Mouse (Mus musculus): ENCODE results near the gene Rapgef5. TPM values are rescaled to one million over a fixed set of nuclear protein-coding genes. Genes with fewer than 3 reads are reported as not detected.
A peak's percentile ranks its signal among the peaks of the same experiment; 100 is the strongest.

The Rapgef5 gene
- total RNA-seq, 2 experiments from 2014 or later: 129 to 141 TPM

DNA sequence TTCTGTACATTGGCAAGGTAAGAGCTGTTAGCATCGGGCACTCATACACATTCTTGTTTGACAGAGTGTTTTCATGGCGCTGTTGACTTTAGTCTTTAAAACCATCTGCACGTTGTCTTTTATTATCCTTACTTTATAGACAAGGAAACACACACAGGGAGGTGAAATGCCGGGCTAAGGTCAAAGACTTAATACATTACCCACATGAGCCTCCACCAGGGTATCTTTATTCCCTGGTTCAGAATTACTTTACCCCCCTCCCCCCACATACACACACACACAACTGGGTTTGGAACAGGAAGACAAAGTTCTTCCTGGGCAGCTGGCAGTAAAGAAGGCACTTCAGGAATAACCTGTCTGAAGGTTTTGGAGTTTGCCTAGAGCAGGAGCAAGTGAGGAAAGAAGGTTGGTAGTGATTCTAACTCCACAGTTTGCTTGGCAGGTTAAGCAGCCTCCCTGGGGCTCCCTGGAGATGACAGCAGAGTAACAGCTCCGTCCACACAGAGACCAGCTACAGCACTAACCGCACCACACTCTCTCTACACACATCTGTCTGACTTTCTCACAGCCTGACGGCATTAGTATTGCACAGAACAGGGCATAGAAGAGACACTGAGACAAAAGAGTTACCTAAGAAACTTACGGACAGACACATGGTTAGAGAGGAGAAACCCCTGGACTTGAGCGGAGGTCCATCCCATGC, 8.2 kb downstream of the Rapgef5 start:
- intact Hi-C loops (cut with DNase I): no loop called here
- DNase-seq (ENCODE audit: low spot score in 2 of 2): no peak

DNA sequence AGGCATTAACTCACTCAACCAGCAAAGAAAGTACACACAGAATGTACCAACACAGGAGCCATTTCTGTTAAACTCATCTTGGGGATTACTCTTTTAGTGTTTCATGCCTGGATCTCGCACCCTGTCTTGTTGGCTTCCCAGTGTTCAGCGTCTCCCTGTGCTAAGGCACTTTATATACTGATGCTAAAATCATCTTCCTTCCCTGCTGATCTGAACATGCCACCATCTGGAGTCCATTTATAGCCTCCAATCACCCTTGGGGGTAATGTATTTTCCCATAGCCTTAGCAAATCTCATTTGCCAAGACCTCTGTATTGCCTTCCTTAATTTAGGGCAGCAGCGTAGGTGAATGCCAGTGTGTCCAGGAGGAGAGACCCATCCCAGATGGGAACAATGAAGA, 11.6 kb downstream of the Rapgef5 start:
- DNase-seq (ENCODE audit: low spot score in 2 of 2): peak; percentile 43 to 70
- intact Hi-C loops (cut with DNase I): no loop called here

DNA sequence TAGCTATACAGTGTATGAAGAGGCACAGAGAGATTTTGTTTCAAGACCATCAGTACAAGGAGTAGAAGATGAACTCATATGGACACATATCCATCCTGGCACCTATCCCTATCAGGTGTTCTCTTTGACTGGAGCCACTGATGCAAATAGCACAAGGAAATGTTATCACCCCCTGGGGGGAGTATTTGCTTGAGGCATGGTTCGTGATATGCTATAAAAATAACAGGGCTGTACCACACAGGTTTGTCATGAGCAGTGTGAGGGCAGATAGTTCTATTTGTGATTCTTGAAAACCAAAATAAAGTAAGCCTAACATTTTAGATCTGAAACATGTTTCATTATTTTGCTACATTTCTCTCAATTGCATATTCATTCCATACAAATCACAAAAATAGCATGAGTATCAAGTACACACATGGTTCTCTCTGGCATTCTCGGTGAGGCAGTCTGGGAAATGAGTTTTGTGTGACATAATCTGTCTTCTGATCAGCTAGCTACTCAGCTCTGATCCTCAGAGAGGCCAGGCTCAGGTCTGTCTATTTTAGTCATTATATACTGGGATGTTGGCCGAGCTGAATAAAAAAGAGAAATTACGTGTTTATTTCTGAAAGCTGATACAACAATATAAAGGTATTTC, 12.3 kb downstream of the Rapgef5 start:
- intact Hi-C loops (cut with DNase I): no loop called here
- DNase-seq (ENCODE audit: low spot score in 2 of 2): peak; percentile 25 to 67

DNA sequence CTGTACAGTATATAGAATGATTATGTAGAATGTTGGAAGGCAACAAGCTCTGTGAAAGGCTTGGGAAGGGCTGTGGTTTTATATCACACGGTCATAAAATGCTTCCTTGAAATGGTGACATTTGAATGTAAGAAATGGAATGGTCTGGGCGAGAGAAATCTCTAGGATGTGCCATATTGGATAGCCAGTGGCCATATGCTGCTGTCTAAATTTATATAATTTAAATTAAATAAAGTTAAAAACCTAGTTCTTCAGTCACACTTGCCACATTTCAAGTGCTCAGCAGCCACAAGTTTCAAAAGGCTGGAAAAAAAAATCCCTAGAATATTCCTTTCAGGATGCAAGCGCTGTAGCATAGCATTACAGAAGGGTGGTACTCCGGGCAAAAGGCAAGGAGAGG, 14.8 kb downstream of the Rapgef5 start:
- intact Hi-C loops (cut with DNase I): loop anchor here (2.0 kb wide), 1 partner anchor 92 kb away; no protein-coding TSS in a partner anchor
- DNase-seq (ENCODE audit: low spot score in 2 of 2): peak; percentile 29 to 45

DNA sequence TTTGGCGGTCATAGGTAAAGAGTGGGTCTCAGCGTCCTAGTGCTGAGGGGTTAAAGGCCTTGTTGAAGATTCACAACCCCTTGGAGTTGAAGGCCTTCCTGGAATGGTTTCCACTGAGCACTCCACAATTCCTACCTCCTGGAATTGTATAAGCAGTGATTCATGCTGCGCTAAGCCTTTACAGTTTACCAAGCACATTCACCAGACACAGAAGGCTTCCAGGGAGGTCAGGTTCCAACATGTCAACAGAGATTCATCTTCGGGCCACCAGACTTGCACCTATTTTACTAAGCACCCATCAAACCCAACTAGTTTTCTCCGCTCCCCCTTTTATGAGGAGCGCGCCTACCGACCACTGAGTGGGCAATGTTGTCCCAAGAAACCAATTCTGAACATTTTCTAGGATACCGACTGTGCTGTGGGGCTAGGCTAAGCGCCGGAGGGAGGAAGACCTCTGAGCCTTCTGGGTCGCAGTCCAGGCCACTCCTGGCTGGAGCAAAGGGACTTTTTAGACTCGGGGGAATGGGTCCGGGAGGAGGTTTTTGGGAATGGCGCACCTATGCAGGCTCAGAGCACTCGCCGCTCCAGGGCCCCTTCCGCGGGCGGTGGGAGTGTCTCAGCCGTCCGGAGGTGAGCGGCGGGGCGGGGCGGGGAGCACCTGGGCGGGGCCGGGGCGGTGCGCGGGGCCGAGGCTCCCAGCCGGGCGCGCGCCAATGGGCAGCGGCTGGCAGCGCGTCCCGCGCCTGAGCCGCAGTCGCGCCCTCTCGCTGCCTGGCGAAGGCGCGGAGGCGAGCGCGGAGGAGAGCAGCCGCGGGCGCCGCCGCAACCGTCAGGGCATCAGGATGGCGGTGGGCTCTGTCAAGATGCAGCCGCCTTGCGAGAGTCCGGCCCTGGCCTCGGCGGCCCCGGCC, 17.2 kb downstream of the Rapgef5 start:
- peak in 1 of 2 experiments; percentile 50 for DNase-seq (ENCODE audit: low spot score in 2 of 2)
- intact Hi-C loops (cut with DNase I): loop anchor here (2.0 kb wide), 1 partner anchor 33 kb away; no protein-coding TSS in a partner anchor

DNA sequence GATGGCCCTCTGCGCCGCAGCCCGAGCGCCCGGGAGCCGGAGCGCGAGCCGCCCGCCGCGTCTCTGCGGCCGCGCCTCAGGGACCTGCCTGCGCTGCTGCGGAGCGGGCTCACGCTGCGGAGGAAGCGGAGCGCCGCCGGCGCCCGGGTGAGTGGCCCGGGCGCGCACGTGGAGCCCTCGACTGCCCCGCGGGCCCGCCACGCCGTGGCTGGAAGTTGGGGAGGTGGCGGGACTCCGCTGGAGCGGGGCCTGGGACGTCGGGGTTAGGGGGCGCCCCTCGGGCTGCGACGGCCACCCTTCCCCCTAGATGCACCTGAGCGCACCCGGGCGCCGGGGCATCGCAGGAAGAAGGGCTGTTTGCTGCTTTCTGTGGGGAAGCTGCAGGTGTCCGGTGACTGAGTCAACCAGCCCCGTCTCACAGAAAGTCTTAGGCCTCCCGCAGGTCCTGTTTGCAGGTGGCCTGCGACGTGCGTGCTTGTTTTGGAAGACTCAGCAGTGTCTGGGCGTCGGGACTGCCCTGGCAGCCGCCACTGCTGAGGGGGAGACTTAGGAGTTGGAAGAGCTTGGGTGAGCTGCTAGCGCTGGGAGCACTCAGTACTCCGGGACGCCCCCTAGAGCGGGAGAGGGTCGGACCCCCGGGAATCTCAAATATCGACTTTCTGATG, 17.9 kb downstream of the Rapgef5 start:
- intact Hi-C loops (cut with DNase I): no loop called here
- DNase-seq (ENCODE audit: low spot score in 2 of 2): peak; percentile 54 to 72

DNA sequence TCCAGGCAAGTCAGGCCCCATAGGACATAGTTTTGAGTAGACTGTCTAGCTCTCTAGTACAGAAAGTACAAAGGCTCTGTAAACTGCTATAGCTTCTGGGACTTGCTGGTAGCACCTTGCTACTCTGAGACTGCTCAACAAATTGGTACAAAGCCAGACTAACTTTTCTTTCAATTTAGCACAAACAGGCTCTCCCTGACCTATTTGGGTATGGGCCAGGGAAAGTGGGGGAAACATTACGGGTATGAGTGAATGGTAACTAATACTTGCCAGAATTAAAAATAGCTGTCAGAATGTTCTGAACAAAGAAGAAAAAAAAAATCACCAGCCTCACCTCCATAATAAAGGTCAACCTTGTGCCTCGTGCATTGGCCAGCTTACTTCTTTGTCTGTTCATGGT, 24.1 kb downstream of the Rapgef5 start:
- DNase-seq (ENCODE audit: low spot score in 2 of 2): no peak

DNA sequence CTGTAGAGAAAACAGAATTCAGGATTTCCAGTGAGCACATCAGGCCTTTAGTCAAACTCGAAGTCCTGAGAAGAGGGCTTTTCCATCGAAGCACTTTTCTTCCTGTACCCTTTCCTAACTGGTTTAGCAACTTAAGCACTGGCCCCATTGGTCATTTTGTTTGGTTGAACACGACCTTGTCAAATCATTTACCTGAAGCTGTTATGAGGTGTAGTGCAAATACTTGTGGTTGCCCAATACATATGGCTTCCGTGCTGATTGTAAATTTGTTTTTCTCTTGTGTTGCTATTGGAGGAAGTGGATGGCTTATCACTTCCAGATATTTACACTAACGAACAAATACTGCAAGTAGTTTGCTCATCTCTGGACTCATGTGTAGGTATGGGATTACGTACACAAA, 29.0 kb downstream of the Rapgef5 start:
- intact Hi-C loops (cut with DNase I): no loop called here
- DNase-seq (ENCODE audit: low spot score in 2 of 2): no peak

More for the DNA sequence above, 24.1 kb downstream of the Rapgef5 start:
- intact Hi-C loops (cut with DNase I): no loop called here

DNA sequence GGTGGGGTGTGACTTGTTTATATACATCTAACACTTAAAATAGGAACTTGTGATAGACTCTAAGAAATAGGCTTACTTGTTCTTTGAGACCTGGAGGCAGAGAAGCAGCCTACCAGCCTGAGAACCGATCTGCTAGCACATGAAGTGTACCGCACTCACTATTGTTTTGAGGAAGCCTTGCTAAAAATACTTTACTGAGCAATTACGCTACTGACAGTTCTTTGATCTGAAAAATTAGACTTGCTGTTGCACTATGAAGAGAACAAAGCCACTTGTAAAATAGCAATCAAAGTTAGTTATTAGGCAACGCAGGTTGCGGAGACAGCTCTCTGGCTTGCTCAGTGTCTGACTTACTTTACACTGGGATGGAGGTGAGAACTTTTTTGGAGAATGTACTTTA, 37.1 kb downstream of the Rapgef5 start:
- DNase-seq (ENCODE audit: low spot score in 2 of 2): no peak
- intact Hi-C loops (cut with DNase I): no loop called here

DNA sequence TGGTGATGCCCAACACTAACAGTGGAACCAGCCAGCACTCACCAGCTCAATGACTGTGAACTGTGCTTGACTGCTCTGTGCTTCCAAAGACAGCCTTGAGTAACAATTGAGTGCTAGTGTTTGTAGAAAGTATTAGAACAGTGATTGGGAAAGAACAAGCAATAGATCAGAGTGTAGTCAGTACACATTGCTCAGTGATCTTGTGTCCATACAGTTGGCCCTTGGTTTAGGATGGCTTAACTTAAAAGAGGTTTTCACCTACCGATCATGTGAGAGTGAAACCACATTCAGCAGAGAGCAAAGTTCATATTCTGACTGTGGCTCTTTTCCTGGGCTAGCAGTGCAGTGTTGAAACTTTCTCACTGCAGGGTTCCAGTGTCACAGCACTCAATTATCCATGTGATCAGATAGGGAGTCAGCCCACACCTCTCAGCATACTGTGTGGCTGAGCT, 38.4 kb downstream of the Rapgef5 start:
- intact Hi-C loops (cut with DNase I): no loop called here

DNA sequence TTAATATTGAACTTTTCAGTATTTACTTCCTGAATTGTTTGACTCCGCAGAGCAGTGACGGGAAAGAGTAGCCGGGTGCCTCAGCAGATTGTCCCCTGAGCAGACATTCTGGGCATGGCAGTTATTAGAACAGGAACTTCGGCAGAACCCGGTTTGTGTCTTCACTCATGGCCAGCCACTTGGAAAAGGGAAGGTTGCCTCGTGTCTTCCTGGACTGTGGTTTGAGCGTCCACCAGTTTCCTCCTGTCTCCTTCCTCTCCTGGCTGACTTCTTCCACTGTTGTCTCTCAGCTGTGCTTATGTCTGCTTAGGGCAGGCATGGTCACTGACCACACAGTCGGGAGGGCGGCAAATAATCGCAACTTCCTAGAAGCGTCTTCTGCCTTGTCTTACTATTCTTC, 44.2 kb downstream of the Rapgef5 start:
- intact Hi-C loops (cut with DNase I): no loop called here
- DNase-seq (ENCODE audit: low spot score in 2 of 2): peak; percentile 32 to 43

More for the DNA sequence above, 38.4 kb downstream of the Rapgef5 start:
- no peak for DNase-seq (ENCODE audit: low spot score in 2 of 2)

DNA sequence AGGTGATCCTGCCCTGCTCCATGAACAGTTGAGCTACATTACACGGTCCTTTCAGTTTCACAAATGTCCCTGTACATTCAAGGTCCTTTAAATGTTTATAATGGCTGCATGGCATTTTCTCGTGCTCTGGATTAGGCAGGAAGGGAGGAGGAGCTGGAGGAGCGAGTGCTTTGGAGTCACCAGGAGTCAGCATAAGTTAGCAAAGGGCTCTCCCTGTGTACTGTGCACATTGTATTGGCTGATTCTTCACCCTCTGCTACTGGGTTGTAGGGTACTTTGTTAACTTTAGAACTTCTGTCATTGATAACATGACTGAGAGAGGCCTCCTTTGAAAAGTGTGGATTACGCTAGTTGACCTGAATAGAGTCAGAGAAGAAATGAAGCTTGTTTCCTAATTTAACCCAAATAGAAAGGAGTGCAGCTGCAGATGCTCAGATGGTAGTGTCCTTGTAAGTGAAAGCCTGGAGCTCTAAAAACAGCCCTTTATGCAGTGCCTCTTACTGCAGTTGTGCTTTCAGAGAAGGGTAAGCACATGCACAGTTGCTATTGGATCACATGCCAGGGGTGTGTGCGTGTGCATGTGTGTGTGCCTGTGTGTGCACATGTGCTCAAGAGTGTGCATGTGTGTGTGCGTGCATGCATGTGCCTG, 45.3 kb downstream of the Rapgef5 start:
- intact Hi-C loops (cut with DNase I): no loop called here

DNA sequence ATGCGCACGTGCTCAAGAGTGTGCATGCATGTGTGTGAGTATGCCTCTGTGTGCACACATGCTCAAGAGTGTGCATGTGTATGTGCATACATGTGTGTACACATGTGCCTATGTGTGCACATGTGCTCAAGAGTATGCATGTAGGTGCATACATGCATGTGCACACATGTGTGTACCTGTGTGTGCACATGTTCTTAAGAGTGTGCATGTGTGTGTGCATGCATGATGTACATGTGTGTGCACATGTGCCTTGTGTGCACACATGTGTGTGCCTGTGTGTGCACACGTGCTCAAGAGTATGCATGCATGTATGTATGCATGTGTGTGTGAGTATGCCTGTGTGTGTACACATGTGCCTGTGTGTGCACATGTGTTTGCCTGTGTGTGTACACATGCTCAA, 45.8 kb downstream of the Rapgef5 start:
- DNase-seq (ENCODE audit: low spot score in 2 of 2): no peak
- intact Hi-C loops (cut with DNase I): no loop called here

More for the DNA sequence above, 45.3 kb downstream of the Rapgef5 start:
- no peak for DNase-seq (ENCODE audit: low spot score in 2 of 2)

DNA sequence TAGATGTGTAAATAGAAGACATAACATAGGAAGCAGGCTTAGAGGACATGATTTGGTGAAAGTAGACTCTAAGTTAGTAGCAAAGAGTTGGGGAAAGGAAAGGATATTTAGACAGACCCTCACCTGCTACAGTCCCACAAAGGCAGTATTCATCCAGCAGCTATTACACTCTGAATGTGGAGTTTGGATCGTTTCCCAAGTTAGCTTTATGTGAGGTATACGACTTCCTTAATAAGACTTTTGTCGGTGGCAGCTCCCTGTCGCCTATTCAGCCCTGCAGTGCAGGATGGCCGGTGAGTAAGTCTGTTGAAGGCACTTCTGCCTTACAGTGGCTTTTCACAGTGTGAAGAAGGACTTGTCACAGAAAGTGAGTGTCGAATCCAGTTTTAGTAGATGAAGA, 47.6 kb downstream of the Rapgef5 start:
- DNase-seq (ENCODE audit: low spot score in 2 of 2): no peak
- intact Hi-C loops (cut with DNase I): no loop called here

DNA sequence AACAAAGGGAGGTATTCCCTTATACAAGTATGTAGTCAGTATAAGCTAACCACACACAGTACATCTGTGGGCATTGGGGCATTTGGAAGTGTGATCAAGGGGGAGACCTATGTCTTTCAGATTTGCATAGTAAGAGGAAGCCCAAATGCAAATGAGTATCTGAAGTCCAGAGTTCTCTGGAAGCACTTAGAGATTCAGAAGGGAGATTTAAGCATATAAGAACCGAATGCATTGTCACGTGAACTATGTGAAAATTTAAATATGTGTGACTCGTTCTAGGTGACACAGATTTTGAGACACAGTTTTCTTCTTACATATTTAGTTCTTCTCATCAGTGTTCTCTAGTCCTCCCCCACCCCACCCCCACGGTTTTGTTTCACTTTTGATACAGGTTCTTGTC, 50.0 kb downstream of the Rapgef5 start:
- intact Hi-C loops (cut with DNase I): no loop called here

DNA sequence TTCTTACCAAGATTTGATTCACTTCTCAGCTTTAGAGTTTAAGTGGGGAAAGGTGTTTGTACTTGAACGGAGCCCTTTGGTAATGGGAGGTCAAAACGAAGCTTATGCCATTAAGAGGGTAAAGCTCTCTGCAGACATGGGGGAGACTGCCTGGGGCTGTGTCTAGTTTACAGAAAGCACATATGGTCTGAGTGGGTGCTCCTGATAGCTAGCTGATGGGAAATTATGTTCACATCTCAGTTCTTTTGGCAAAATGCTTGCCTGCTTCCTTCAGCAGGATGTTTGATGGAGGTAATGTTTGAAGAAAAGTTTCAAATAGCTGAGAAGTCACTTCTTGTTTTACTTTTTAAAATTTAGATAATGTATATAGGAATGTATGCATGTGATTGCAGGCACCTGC, 53.4 kb downstream of the Rapgef5 start:
- intact Hi-C loops (cut with DNase I): no loop called here
- DNase-seq (ENCODE audit: low spot score in 2 of 2): no peak

More for the DNA sequence above, 50.0 kb downstream of the Rapgef5 start:
- DNase-seq (ENCODE audit: low spot score in 2 of 2): no peak

DNA sequence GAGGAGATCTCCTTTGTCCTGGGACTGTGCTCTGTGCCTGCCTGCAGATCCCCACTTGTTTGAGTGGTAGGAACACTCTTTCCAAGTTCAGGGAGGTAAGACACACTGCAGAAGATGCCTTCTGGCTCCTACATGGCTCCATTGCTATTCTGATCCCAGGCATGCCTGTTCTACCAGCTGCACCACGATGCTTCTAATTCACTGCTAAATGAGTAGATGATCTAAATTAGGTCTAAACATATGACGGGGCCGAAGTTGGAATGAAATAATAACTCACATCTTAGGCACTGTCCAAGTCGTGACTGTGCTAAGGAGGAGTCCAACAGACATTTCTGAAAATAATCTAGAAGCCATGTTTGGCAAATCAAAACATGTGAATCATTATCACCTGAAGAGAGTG, 68.0 kb downstream of the Rapgef5 start:
- intact Hi-C loops (cut with DNase I): no loop called here
- no peak for DNase-seq (ENCODE audit: low spot score in 2 of 2)

DNA sequence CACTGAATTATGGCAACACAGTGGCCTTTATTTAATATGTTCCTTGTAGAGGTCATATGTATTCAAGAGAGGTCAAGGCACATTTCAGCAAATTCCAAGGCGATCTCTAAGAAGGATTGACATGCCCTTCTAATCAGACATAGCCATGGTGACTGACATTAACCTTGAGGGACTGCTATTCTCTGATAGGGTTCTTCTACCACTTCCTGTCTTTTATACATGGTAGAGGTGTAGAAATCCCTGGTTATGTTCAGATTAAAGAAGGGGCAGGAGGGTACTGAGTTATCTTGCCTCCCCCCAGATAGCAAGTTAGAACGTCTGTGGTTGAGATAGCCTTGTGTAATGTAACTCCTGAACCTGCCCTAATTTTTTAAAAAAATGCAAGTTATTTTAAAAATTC, 69.1 kb downstream of the Rapgef5 start:
- DNase-seq (ENCODE audit: low spot score in 2 of 2): no peak
- intact Hi-C loops (cut with DNase I): loop anchor here (5.0 kb wide), 1 partner anchor 177 kb away; no protein-coding TSS in a partner anchor

DNA sequence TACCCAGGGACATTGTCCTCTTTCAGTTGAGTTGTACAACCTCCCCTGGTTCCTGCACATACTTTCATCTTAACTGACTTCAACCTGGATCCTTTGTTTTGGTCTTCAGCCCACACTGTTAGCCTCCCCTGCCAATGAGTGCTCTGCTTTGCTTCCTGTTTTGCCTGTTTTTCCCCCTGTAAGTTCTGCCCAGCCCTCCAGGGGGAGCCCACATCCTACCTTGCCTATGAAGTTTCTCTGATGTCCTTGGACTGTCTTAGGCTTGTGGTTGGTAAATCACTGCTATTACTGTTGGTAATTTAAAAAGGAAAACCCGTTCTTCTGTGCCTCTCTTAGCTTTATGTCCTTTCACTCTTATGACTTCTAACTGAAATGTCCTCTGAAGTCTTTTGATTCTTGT, 69.8 kb downstream of the Rapgef5 start:
- intact Hi-C loops (cut with DNase I): loop anchor here (5.0 kb wide), 1 partner anchor 176 kb away; no protein-coding TSS in a partner anchor
- peak; percentile 62 to 67 for DNase-seq (ENCODE audit: low spot score in 2 of 2)
